Mouse (Mus musculus): ENCODE measurements around the gene Nsun4.

The Nsun4 gene

GRCm38 (mm10) chr4:116047681-116048080 lies 6.0 kb downstream of the Nsun4 start:
- no peak for DNase-seq (ENCODE audit: low spot score)

- no peak for DNase-seq (ENCODE audit: low spot score)
Observed at GRCm38 (mm10) chr4:116046604-116047003, 7.1 kb downstream of the Nsun4 start.

DNA sequence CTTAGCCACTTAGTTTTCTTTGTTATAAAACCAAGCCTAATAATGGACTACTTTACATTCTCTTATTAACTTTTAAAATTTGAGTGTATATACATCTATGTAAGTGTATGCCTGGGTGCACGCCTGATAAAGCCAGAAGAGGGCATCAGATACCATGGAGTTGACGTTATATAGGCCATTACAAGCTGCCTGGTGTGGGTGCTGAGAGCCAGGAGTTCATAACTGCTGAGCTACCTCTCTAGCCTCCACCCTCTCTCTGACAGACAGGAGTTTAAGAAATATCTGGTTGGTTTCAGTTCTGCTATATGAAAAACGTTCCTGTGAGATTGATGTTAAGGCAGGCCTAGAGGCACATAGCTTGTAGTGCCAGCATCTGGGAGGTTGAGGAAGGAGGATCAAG lies 11.5 kb downstream of the Nsun4 start:
- no peak for DNase-seq (ENCODE audit: low spot score)

- DNase-seq (ENCODE audit: low spot score) = no peak
Observed at GRCm38 (mm10) chr4:116040466-116040865, 13.2 kb downstream of the Nsun4 start.

DNA sequence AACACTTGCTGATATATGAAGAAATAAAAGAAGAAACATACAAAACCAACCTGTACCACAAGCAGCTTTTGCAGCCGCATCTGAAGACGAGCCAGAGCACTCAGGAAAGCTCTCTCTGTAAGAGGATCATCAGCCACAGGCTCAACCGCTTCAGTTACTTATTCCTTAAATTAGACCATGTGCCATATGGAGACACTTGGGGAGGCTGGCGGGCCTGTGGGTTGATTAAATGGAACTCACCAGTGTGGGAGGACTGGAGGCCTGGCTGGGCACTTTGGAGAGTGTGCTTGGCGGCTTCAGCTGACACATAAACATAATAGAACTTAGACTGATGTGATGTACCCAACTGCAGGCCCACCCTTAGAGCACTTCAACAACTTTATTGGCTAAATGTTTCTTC lies 20.3 kb downstream of the Nsun4 start:
- DNase-seq (ENCODE audit: low spot score) = no peak

- DNase-seq (ENCODE audit: low spot score) = no peak
Observed at GRCm38 (mm10) chr4:116032906-116033305, 20.8 kb downstream of the Nsun4 start.

DNA sequence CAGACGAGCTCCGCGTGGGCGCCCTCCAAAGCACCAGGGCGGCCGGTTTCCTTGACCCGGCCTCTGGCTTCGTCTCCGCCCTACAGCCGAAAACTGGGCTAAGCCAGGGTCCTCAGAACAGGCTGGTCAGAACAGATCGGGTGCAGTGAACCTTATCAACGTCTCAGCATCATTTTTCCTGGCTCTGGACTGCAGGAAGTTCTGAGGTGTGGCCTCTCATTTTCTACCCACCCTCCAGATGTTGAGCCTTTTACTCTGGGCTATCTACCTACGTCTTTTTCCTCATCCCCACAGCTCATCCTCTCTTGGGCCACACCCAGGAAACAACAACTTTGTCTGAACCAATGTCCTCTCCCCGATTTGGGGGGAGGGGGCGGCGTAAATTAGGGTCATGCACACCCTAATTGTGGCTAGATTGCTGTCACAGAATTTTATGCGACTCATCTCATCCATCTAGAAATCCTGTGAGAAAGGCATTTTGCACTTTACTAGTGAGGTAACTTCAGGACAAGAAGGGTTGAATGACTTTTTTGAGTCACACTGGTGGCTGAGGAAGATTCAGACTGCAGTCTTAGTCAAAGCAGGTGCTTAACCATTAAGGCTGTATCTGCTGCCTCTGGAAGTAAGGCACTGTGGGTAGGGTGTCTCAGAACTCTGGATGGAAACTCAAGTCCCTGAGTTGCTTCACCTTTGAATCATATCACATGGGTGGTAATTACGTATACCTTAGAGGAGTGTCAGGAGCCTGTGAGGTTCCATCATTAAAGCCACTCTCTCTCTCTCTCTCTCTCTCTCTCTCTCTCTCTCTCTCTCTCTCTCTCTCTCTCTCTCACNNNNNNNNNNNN lies 35.6 kb downstream of the Nsun4 start, which contains the start of gene Faah:
Faah (minus strand) TSS at position 25 of the 845 bp plus-strand sequence.
- DNase-seq (ENCODE audit: low spot score) = no peak

- peak; percentile 53 for DNase-seq (ENCODE audit: low spot score)
Observed at GRCm38 (mm10) chr4:116017300-116017901, 36.3 kb downstream of the Nsun4 start.

- DNase-seq (ENCODE audit: low spot score) = no peak
Observed at GRCm38 (mm10) chr4:116016862-116017299, 36.8 kb downstream of the Nsun4 start.

GRCm38 (mm10) chr4:116016396-116016795 lies 37.3 kb downstream of the Nsun4 start:
- no peak for DNase-seq (ENCODE audit: low spot score)

DNA sequence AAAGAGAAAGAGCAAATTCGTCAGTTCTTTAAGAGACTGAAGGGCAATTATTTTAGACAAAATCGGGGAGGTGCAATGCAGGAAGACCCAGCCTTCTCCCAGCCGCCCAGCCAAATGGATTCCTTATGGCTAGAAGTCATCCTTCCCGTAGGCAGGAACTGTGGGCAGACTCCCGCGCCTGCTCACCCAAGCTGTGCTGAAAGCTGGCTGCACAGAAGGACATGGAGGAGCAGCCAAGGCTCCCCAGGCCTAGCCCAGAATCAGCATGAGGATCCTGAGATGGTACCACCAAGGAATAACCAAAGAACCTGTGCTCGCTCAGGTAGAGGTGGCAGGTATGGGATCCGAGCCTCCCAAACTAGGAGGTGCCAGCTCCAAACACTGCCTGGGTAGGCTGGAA lies 37.7 kb downstream of the Nsun4 start:
- no peak for DNase-seq (ENCODE audit: low spot score)

GRCm38 (mm10) chr4:116015502-116015901 lies 38.2 kb downstream of the Nsun4 start:
- DNase-seq (ENCODE audit: low spot score) = no peak

DNA sequence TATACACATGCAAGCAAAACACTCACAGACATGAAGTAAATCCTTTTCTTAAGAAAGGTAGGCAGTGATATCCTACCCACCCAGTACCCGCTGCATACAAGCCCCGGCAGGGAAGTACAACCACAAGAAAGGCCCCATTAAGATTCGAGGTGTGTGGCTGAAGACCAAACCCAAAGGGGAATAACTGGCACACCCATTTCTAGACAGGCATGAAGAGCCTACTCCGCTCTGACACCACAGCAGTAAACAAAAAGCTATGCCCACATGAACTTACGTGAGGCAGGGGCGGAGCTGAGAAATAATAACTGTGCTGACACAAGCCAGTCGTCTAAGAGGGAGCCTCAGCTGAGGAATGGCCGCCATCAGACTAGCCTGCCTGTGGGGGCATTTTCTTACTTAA lies 43.5 kb downstream of the Nsun4 start:
- DNase-seq (ENCODE audit: low spot score) = no peak

DNA sequence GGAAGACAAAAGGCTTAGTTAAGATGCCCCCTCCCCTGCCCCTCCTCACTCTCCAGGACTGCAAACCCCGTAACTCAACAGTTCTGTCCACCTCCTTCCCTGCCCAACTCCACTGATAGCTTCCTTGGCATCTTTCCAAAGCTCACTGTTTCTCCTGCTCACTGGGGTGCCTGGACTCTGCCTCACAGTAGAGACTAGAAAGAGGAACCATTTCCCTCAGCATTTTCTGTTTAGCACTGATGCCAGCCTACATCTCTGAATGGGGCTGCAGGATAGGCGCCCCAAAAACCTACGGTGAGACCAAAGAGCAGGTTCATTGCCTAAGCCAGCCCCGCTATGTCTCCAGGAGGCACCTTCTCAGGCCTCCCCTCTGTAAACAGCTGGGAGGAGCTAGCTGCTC lies 52.5 kb downstream of the Nsun4 start:
- no peak for DNase-seq (ENCODE audit: low spot score)

DNA sequence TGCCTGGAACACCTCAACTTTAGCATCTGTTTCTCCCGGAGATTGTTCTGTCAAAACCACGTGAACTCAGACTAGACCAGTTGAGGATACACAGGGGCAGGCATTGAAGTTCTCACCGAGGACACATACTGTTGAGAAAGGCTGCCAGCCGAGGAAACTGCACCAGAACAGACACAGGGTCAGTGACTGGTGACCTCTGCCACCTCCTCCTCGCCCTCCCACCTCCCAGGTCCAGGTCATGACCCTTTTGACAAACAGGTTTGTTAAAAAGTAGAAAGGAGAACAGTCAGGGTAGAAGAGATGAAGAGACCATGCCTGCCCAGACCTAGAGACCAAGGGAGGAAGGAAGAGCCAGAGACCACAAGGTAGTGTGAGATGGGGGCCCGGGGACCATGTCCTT lies 53.0 kb downstream of the Nsun4 start:
- DNase-seq (ENCODE audit: low spot score) = no peak

- no peak for DNase-seq (ENCODE audit: low spot score)
Observed at GRCm38 (mm10) chr4:115996729-115997128, 56.9 kb downstream of the Nsun4 start.

DNA sequence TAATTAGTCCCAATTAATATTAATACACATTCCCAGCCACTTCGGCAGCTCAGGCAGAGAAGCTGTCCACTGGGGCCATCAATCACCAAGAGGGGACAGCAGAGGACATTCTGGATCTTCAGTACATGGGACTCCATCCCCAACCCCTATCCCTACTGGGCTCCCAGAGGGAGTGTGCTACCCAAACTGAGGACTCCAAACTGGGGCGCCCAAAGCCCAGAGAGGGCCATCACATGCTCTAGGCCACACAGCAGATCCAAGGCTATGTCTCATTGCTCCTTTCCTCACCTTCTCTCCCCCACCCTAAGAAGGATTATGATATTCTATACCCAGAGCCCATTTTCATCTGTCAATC lies 58.3 kb downstream of the Nsun4 start:
- no peak for DNase-seq (ENCODE audit: low spot score)

DNA sequence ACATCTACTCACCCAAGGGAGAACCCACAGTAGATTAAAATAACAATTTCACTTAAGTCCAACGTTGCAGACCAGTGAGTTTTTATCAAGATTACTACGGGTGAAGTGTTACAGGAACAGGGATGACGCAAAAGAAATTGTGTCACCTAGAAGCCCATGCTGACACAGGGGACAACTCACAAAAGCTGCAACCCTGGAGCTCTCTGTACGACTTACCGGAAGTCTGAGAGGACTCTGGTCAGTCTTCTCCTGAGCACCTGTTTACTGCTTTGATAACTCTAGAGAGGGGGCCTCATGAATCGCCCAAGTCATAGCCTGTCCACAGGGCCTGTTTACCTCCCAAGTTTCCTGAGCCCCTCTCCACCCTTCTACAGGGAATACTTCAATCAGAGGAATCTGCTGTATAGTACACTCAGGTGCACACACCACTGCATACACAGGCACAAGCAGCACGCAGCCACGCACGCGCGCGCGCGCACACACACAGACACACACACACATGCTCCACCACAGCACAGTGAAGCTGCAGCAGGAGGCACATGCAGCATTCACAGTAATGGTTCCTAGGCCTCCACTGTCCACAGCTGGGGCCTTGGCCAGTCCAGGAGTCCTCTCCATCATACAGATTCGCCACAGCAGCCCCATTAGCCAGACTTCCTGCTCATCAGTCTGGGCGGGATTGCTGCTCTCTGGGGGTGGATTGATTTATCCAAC lies 58.9 kb downstream of the Nsun4 start:
- DNase-seq (ENCODE audit: low spot score) = no peak

GRCm38 (mm10) chr4:115989382-115989781 lies 64.3 kb downstream of the Nsun4 start:
- DNase-seq (ENCODE audit: low spot score) = no peak

GRCm38 (mm10) chr4:115987858-115988530 lies 65.7 kb downstream of the Nsun4 start:
- DNase-seq (ENCODE audit: low spot score) = no peak

DNA sequence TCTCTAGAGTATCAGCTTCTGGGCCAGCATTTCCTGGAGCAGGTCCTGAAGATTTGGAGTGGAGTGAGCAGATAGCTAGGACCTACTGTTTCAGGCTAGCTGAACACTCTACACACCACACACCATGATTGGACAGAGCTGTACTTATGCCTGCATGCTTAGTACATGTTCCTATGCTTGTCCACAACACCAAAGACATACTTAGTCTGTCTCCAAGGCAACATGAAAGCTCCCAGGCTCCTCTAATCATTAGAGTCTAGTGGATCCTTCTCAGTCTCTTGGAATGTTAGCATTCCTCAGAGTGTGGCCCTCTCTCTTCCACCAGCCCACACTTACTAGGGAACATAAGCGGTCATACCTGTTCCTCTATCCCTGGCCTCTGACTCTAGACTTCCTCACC lies 66.2 kb downstream of the Nsun4 start:
- no peak for DNase-seq (ENCODE audit: low spot score)

DNA sequence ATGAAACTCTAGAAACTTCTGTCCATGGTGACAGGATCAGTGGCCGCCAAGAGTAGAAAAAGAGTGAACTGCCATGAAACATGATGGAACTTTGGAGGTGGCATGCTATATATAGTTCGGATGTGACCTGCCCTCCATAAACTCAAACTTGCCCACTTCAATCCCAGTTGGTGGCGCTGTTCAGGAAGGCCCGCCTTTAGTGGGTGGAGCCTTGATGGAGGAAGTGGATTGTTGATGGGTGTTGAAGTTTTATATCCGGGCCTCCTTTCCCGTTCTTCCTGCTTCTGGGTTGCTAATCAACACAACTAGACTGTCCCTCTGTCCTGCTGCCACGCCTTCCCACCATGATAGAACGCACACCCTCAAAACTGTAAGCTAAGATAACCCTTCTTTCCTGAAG lies 68.7 kb downstream of the Nsun4 start:
- no peak for DNase-seq (ENCODE audit: low spot score)

All from ovary, postnatal 14 days (tissue).